Mouse (Mus musculus): ENCODE measurements around the gene Myh9.

Gene Myh9

GRCm38 (mm10) chr15:77789186-77789585 is 52.8 kb downstream of the Myh9 start:
- no peak for DNase-seq (ENCODE audit: low read depth, low spot score)

- DNase-seq (ENCODE audit: low read depth, low spot score) = no peak
Measured at GRCm38 (mm10) chr15:77788356-77788755, 53.6 kb downstream of the Myh9 start.

GRCm38 (mm10) chr15:77785807-77786206 is 56.2 kb downstream of the Myh9 start:
- no peak for DNase-seq (ENCODE audit: low read depth, low spot score)

GRCm38 (mm10) chr15:77784039-77784824 is 57.7 kb downstream of the Myh9 start:
- no peak for DNase-seq (ENCODE audit: low read depth, low spot score)

- peak; percentile 72 for DNase-seq (ENCODE audit: low read depth, low spot score)
Measured at GRCm38 (mm10) chr15:77782449-77783014, 59.4 kb downstream of the Myh9 start.

GRCm38 (mm10) chr15:77775186-77775963 is 66.6 kb downstream of the Myh9 start:
- DNase-seq (ENCODE audit: low read depth, low spot score) = peak; percentile 80

- DNase-seq (ENCODE audit: low read depth, low spot score) = no peak
Measured at GRCm38 (mm10) chr15:77774303-77774702, 67.7 kb downstream of the Myh9 start.

- DNase-seq (ENCODE audit: low read depth, low spot score) = no peak
Measured at GRCm38 (mm10) chr15:77773099-77773915, 68.7 kb downstream of the Myh9 start.

- DNase-seq (ENCODE audit: low read depth, low spot score) = no peak
Measured at GRCm38 (mm10) chr15:77770942-77771341, 71.0 kb downstream of the Myh9 start.

- DNase-seq (ENCODE audit: low read depth, low spot score) = no peak
Measured at GRCm38 (mm10) chr15:77770341-77770740, 71.6 kb downstream of the Myh9 start.

- DNase-seq (ENCODE audit: low read depth, low spot score) = no peak
Measured at GRCm38 (mm10) chr15:77766981-77767380, 75.0 kb downstream of the Myh9 start.

- no peak for DNase-seq (ENCODE audit: low read depth, low spot score)
Measured at GRCm38 (mm10) chr15:77765484-77766093, 76.4 kb downstream of the Myh9 start.

GRCm38 (mm10) chr15:77764391-77765006 is 77.5 kb downstream of the Myh9 start:
- DNase-seq (ENCODE audit: low read depth, low spot score) = no peak

- no peak for DNase-seq (ENCODE audit: low read depth, low spot score)
Measured at GRCm38 (mm10) chr15:77763702-77764101, 78.3 kb downstream of the Myh9 start.

GRCm38 (mm10) chr15:77763050-77763449 is 78.9 kb downstream of the Myh9 start:
- no peak for DNase-seq (ENCODE audit: low read depth, low spot score)

- DNase-seq (ENCODE audit: low read depth, low spot score) = peak; percentile 87
Measured at GRCm38 (mm10) chr15:77761561-77762380, 80.2 kb downstream of the Myh9 start.

- DNase-seq (ENCODE audit: low read depth, low spot score) = no peak
Measured at GRCm38 (mm10) chr15:77761083-77761482, 80.9 kb downstream of the Myh9 start.

- DNase-seq (ENCODE audit: low read depth, low spot score) = no peak
Measured at GRCm38 (mm10) chr15:77760037-77760436, 81.9 kb downstream of the Myh9 start.

- peak; percentile 56 for DNase-seq (ENCODE audit: low read depth, low spot score)
Measured at GRCm38 (mm10) chr15:77757586-77758226, 84.3 kb downstream of the Myh9 start.
